Mouse (Mus musculus) heart, embryonic 10.5 days (tissue): Measurements from ENCODE around the gene Cant1. TPM values are rescaled to one million over a fixed set of nuclear protein-coding genes. Genes with fewer than 3 reads are reported as not detected.
"Not testable (repeated sequence)": the region's sequence is repeated elsewhere in the genome, so short reads cannot be mapped to it uniquely, and the experiment has no call there.

Experiments used
- DNase-seq: peaks from one replicate; pipeline ENCODE4 v3.0.0-alpha.2; 2017; ENCODE audit warnings: low spot score
- H3K27ac ChIP-seq: fragments of 300-500 bp; sonication (generic); 2 replicates; pipeline ENCODE4 v1.5.1; 2016; ENCODE audit warnings: mild to moderate bottlenecking
- H3K27me3 ChIP-seq: fragments of 300-500 bp; sonication (generic); 2 replicates; pipeline ENCODE4 v1.6.1; 2016; ENCODE audit warnings: mild to moderate bottlenecking; ENCODE audit not compliant: poor library complexity, insufficient read depth, severe bottlenecking
- H3K36me3 ChIP-seq: fragments of 300-500 bp; sonication (generic); 2 replicates; pipeline ENCODE4 v1.6.1; 2016; ENCODE audit warnings: mild to moderate bottlenecking, moderate library complexity
- H3K4me1 ChIP-seq: fragments of 300-500 bp; sonication (generic); 2 replicates; pipeline ENCODE4 v1.6.1; 2016; ENCODE audit warnings: mild to moderate bottlenecking
- H3K4me3 ChIP-seq: fragments of 300-500 bp; sonication (generic); 2 replicates; pipeline ENCODE4 v1.5.1; 2016; ENCODE audit warnings: mild to moderate bottlenecking, moderate library complexity
- H3K9me3 ChIP-seq: fragments of 300-500 bp; sonication (generic); 2 replicates; pipeline ENCODE4 v1.6.1; 2016; ENCODE audit warnings: mild to moderate bottlenecking, moderate library complexity
- WGBS: fragments of 180-500 bp; shearing (Covaris S2); methylation state at CpG from one replicate; pipeline ENCODE4 v1.1.7; 2016; 5-methylcytosine and 5-hydroxymethylcytosine counted together
- polyA plus RNA-seq: library from polyadenylated mRNA; unstranded; fragments of >200 nt; fragmentation: Nextera tagmentation; extraction: Ambion mirVana; gene quantifications from 2 replicates; pipeline ENCODE4 v1.2.1, GENCODE M21; 2016

Gene Cant1
- polyA plus RNA-seq, 1 experiment from 2014 or later: 22.4 TPM

DNA sequence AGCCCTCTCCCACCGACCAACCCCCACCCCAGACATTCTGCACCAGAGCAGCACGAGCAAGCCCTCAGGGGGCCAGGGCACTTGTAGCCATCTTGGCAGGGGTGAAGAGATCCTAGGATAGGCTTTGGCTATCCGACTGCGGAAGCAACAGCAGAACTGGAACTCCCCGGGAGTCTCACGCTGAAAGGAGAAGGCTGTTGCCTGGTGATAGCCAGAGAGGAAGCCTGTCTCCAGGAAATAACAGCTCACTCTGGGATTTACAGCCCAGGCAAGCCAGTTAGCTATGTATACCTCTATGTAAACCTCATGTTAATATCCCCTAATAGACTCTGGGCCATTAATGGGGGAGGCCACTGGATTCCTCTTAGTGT, 18.3 kb downstream of the Cant1 start:
- no peak for DNase-seq
- Histone ChIP-seq H3K27me3 (peaks cover 5% of the 10 kb centered on the region), H3K4me1 (peaks cover 52% of the 10 kb centered on the region), H3K36me3 (peaks cover 7% of the 10 kb centered on the region), H3K27ac (peak overlapping the region; percentile 86), H3K4me3 (0 out of 2 replicates have a peak overlapping the region, but pooled peaks have one; percentile 12), H3K9me3 (no peaks in the 10 kb centered on the region)
- whole genome bisulfite sequencing: 14% methylated on average over 6 of the region's 6 CpGs

- 35% methylated on average over 5 of the region's 5 CpGs for WGBS
- DNase-seq: no peak
- H3K27ac ChIP-seq: peak overlapping the region; percentile 86
- 0 out of 2 replicates have a peak overlapping the region, but pooled peaks have one; percentile 6 for H3K4me3 ChIP-seq
- peaks cover 52% of the 10 kb centered on the region for H3K4me1 ChIP-seq
- no peaks in the 10 kb centered on the region for H3K9me3 ChIP-seq
- H3K27me3 ChIP-seq: peaks cover 5% of the 10 kb centered on the region
- peaks cover 8% of the 10 kb centered on the region for H3K36me3 ChIP-seq
Observed at GRCm38 (mm10) chr11:118399891-118400565, 18.9 kb downstream of the Cant1 start.

GRCm38 (mm10) chr11:118397806-118398530, 20.9 kb downstream of the Cant1 start:
- WGBS: 93% methylated on average over 26 of the region's 26 CpGs
- H3K36me3 ChIP-seq: peaks cover 8% of the 10 kb centered on the region
- no peak overlapping the region for H3K4me3 ChIP-seq
- no peaks in the 10 kb centered on the region for H3K9me3 ChIP-seq
- no peak overlapping the region for H3K27ac ChIP-seq
- peaks cover 5% of the 10 kb centered on the region for H3K27me3 ChIP-seq
- DNase-seq: no peak
- peaks cover 42% of the 10 kb centered on the region for H3K4me1 ChIP-seq

GRCm38 (mm10) chr11:118394538-118394937, 24.3 kb downstream of the Cant1 start:
- Histone ChIP-seq H3K4me1 (peaks cover 15% of the 10 kb centered on the region), H3K27me3 (peaks cover 5% of the 10 kb centered on the region), H3K4me3 (no peak overlapping the region), H3K9me3 (no peaks in the 10 kb centered on the region), H3K27ac (no peak overlapping the region), H3K36me3 (peaks cover 8% of the 10 kb centered on the region)
- 61% methylated on average over 6 of the region's 6 CpGs for WGBS
- no peak for DNase-seq

DNA sequence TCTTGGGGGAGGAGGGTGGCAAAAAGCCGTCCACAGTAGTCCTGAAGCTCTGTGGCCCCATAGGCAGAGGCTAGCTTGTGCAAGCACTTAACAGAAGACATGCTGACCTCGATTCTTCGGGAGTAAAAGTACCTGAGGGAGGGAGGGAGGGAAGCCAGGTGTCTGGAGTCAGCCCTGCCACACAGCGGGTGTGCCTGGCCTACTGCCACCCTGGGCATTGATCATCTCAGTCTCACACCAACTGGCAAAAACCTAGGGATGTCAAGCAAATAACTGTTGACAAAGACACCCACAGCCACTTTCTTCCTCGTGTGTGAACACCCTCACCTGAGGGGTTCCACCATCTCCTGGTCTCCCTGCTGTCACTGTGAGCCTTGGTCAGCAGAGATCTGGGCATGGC, 24.9 kb downstream of the Cant1 start:
- WGBS: 65% methylated on average over 5 of the region's 5 CpGs
- peaks cover 5% of the 10 kb centered on the region for H3K27me3 ChIP-seq

DNA sequence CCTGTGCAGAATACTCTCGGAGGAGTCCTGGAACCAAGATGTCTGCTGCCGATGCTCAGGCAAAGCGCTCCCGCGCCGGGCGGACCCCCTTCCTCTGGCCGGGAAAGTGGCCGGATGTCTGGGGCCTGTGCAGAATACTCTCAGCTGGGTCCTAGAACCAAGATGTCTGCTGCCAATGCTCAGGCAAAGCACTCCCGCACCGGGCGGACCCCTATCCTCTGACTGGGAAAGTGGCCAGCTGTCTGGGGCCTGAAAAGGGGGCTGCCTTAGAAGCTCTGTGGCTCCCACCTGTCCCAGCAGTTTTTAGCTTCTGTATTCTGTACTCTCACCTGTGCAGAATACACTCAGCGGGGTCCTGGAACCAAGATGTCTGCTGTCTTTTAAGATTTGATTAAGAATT, 31.1 kb downstream of the Cant1 start:
- not testable (repeated sequence) for H3K36me3 ChIP-seq, H3K4me1 ChIP-seq, H3K4me3 ChIP-seq, H3K27ac ChIP-seq, H3K9me3 ChIP-seq, H3K27me3 ChIP-seq, DNase-seq
- 91% methylated on average over 13 of the region's 13 CpGs for WGBS

More for the DNA sequence above, 24.9 kb downstream of the Cant1 start:
- DNase-seq: no peak
- Histone ChIP-seq H3K9me3 (no peaks in the 10 kb centered on the region), H3K36me3 (peaks cover 8% of the 10 kb centered on the region), H3K4me1 (peaks cover 10% of the 10 kb centered on the region), H3K27ac (no peak overlapping the region), H3K4me3 (no peak overlapping the region)

GRCm38 (mm10) chr11:118379251-118380009, 39.5 kb downstream of the Cant1 start:
- DNase-seq: peak; percentile 89
- Histone ChIP-seq H3K4me1 (peaks cover 12% of the 10 kb centered on the region), H3K27me3 (peaks cover 3% of the 10 kb centered on the region; the same call in 1 of the 2 replicates), H3K27ac (0 out of 2 replicates have a peak overlapping the region, but pooled peaks have one; percentile 47), H3K36me3 (no peaks in the 10 kb centered on the region), H3K4me3 (no peak overlapping the region), H3K9me3 (no peaks in the 10 kb centered on the region)
- WGBS: 37% methylated on average over 11 of the region's 11 CpGs

GRCm38 (mm10) chr11:118378656-118379055, 40.2 kb downstream of the Cant1 start:
- Histone ChIP-seq H3K4me1 (peaks cover 12% of the 10 kb centered on the region), H3K27me3 (peaks cover 3% of the 10 kb centered on the region; the same call in 1 of the 2 replicates), H3K36me3 (no peaks in the 10 kb centered on the region), H3K27ac (no peak overlapping the region), H3K4me3 (no peak overlapping the region), H3K9me3 (no peaks in the 10 kb centered on the region)
- 83% methylated on average over 6 of the region's 6 CpGs for WGBS
- no peak for DNase-seq

- H3K27ac ChIP-seq, DNase-seq, H3K9me3 ChIP-seq, H3K36me3 ChIP-seq, H3K4me3 ChIP-seq, H3K27me3 ChIP-seq: not testable (repeated sequence)
- peaks cover 12% of the 10 kb centered on the region for H3K4me1 ChIP-seq
Observed at GRCm38 (mm10) chr11:118376323-118376722, 42.6 kb downstream of the Cant1 start.

DNA sequence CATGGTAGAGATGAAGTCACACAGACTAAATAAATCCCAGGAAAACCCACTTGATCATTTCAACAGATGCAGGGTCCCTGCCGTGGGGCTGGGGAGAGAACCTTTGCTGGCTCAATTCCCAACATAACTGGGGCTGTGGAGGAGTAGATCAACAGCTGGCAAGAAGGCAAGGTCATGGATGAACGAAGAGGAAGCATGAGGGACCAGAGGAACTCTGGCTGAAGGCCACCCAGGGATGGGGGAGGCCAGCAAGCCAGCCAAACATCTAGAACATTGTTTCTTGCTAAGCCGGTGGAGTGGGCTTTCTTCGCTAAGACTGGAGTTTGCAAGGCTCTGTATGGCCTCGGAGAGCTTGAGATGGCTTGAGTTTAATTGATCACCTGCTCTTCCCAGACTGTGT, 43.0 kb downstream of the Cant1 start:
- Histone ChIP-seq H3K27ac (no peak overlapping the region), H3K27me3 (peaks cover 9% of the 10 kb centered on the region; the same call in 1 of the 2 replicates), H3K4me3 (no peak overlapping the region), H3K4me1 (peaks cover 12% of the 10 kb centered on the region), H3K9me3 (no peaks in the 10 kb centered on the region), H3K36me3 (no peaks in the 10 kb centered on the region)
- WGBS: 82% methylated on average over 5 of the region's 5 CpGs
- DNase-seq: no peak

GRCm38 (mm10) chr11:118375461-118375860, 43.4 kb downstream of the Cant1 start:
- Histone ChIP-seq H3K4me3 (no peak overlapping the region), H3K36me3 (no peaks in the 10 kb centered on the region), H3K4me1 (peaks cover 12% of the 10 kb centered on the region), H3K9me3 (no peaks in the 10 kb centered on the region), H3K27me3 (peaks cover 11% of the 10 kb centered on the region; the same call in 1 of the 2 replicates), H3K27ac (no peak overlapping the region)
- no peak for DNase-seq
- 82% methylated on average over 8 of the region's 8 CpGs for WGBS

DNA sequence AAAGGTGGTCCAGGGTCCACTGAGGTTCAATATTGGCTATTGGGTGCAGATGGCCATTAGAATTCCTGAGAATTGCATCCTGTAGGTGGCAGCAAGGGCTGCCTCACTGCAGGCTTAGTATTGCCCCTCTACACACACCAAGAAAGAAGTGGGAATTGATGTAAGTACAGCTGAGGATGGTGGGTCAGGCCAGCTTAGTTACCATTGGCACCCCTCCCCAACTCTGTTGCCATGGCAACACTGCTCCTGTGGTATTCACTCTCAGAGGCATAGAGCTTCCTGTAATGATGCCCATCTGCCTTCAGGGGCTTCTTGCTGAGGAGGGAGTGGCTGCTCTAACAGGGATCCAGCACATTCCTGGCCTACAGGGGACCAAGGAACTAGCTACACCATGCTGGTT, 43.9 kb downstream of the Cant1 start:
- no peak overlapping the region for H3K4me3 ChIP-seq
- peaks cover 12% of the 10 kb centered on the region for H3K4me1 ChIP-seq
- H3K27ac ChIP-seq: no peak overlapping the region
- no peaks in the 10 kb centered on the region for H3K36me3 ChIP-seq
- DNase-seq: no peak
- H3K9me3 ChIP-seq: no peaks in the 10 kb centered on the region
- H3K27me3 ChIP-seq: peaks cover 14% of the 10 kb centered on the region

DNA sequence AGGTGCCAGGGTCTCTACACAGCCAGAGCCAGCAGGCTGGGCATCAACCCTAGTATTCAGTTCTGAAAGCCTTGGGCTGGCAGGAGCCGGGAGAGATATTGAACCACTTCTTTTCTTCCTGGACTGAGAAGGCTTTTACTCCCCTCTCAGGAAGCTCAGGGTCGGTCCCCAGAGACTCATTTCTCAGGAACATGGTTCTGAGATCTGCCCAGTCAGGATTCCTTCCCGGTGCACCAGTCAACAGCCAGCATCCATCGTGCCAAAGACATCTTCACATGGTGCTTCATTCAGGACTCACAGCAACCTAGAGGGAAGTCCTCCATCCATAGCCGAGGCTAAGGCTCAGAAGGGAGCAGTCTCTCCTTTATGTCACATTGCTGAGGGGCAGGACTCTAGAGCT, 44.4 kb downstream of the Cant1 start:
- Histone ChIP-seq H3K4me1 (peaks cover 11% of the 10 kb centered on the region), H3K9me3 (no peaks in the 10 kb centered on the region), H3K4me3 (no peak overlapping the region), H3K27me3 (peaks cover 19% of the 10 kb centered on the region), H3K36me3 (no peaks in the 10 kb centered on the region), H3K27ac (no peak overlapping the region)
- no peak for DNase-seq
- 65% methylated on average over 5 of the region's 5 CpGs for whole genome bisulfite sequencing
